Mouse (Mus musculus): ENCODE results near the gene Ppm1g.

Gene Ppm1g

DNA sequence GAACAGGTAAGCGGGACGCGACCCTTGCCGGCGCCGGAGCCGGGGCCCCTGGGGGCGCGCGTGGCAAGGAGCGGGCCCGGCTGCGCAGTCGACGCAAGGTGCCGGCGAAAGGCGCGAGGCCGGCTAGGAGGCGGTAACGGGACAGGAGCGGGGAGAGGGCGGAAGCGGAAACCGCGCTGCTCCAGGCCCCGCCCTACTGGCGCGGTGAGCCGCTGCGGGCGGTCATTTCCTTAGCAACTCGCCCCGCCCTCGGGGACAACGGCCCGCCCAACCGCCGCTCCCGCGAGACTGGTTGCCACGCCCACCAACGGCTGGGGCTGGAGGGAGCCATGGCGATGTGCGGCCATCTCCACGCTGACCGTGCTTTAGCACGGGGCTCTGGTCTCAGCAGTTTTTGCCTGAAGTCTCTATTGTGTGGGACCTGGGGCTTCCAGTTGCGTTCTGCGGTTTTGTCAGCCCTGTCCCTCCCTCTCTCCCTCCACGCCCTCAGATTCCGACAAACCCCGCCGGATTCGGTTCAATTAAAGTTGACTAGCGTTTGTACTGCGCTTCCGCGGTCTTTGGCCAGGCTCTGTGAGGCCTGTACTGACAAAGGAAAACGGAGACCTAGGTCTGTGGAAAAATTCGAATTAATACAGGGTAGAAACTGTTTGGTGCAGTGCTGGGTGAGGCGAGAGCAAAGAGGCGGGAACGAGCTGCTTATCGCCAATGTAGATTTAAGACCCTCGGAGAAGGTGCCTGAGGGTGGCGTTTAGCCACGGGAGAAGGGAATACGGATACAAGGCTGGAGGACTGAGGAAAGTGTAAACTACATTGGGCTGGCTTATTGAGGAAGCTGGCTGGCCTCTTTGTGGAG, at the start of gene Ppm1g:
Ppm1g (minus strand) TSS at position 240 of the 856 bp plus-strand sequence.
- DNase-seq, result peak; percentile 95

DNA sequence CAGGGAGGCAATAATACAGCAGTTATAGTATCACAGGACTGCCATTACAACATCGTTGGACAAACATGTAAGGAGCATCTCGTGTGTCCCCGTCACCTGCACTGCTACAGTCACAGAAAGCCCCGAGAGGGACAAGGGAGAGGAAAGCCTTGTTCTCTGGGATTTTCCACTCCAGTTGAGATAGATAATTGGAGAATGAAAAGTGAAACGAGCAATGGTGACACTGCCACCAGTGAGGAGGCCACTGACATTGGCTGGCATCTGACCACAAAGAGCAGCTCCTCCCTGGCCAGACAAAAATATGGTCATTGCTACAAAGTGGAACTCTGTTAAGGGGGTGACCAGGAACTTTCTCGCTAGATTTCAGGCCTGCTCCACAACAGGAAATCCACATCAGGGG, 47.2 kb upstream of the Ppm1g start:
- no peak for DNase-seq

DNA sequence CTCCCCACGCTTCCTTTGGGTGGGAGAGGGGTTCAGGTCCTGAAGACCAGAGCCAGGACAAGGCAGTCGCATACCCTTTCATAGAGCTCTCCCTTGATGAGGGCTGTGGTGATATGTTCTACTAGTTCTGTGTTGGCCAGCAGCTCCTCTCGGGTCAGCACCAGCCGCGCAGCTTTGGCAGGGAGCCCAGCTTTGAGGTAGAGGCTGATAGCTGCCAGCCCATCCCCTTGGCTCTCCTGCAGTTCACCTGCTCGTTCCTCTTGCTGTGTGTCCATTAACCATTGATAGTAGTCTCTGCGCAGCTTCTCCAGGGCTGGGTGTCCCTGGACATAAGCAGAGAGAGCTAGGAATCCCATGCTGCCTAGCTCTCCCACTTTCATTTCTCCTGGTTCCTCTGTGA, 45.6 kb upstream of the Ppm1g start:
- DNase-seq, result no peak

DNA sequence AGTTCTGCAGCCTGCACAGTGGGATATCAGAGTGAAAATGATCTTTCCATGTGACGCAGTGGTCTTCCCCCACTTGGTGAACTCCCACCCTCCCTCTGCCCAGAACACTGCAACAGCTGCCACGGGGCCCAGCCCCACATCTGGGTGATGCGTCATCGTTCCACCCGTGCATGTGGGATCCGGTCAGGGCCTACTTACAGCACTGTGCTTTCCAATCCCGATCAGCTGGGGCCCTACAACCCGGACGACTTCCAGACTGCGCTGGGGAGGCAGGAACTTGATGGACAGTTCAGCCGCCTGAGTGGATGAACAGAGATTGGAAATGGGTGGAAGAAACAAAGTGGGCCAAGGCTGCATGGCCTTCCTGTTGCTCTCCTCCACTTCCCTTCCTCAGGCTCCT, 37.1 kb upstream of the Ppm1g start:
- DNase-seq, result no peak

DNA sequence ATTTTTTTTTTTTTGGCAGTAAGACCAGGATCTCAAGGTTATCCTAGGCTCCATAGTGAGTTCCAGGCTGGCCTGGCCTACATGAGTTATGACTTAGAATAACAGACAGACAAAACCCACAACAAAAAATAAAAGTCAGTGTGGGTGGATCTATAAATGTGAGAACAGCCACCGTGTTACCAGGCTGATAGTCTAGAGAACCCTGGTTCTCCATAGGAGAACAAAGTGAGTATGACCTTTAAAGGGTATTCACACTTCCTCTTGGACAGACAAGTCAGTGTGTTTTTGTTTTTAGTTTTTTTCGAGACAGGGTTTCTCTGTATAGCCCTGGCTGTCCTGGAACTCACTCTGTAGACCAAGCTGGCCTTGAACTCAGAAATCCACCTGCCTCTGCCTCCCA, 35.5 kb upstream of the Ppm1g start:
- DNase-seq, result no peak

DNA sequence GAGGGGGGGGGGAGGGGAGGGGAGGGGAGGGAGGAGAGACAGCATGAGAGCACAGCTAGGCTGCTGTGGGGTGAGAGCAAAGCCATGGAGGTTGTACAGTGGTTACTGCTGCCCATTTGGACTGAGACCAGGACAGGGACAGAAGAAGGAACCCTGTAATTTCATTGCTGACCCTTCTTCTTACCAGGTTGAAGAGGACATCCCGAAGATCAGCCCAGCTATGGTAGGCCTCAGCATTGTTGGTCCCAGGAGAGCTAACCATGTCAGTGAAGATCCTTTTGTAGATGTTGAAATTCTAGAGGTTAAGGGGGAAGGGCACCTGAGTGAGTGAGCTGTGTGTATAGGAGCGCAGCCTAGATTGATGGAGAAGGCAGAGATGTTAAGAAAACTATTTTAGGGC, 34.9 kb upstream of the Ppm1g start:
- DNase-seq, result no peak

DNA sequence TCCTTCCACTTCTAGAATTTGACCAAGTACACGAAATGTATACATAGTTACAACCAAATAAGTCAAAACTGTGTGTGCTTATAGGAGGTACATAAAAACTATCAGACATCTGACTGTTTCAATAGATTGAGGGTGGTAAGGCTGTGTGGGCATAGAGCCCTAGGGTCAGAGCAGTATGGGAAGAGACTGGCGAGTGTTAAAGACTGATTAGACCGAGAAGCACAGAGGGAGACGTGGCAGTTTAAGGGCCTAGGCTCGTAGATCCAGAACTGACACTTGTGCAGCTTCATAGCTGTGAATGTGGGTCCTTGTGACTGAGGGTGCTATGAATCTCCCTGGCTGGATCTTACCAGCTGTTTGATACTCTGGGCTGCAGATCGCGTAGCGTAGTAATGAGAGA, 34.4 kb upstream of the Ppm1g start:
- no peak for DNase-seq

DNA sequence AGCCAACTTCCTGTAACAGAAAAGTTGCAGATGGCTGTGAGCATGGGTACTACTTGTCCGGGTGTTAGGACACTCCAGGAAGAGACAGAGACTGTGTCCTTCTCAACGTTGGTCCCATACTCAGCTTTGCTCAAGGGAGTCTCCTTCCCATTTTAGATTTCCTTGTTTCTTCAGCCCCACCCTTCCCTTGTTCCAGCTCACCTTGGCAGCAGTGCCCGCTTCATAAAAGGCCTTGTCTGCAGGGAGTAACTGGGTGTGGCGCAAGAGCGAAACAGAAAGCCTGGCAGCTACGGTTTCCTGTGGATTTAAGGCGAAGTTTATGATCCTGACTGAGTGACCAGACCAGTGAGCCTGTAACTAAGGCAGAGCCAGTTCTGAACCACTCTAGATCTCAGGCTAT, 34.0 kb upstream of the Ppm1g start:
- peak; percentile 43 for DNase-seq

DNA sequence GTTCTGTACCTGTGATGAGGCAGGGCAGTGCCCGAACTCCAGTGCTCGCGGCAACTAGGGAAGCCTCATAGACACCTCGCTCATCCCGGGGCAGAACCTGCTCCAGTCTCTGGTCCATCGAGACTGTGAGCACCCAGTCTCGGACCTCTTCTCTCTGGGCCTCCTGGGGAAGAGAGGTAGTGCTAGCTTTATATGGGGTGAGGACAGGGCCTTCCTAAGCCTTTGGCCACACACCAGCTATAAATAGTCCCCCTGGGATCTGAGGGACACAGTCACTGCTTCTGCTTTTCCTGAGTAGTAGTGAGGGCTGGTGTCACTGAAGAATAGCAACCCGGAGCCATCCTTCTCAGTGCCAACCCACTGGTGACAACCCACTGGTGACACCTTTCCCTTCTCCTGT, 33.3 kb upstream of the Ppm1g start:
- no peak for DNase-seq

DNA sequence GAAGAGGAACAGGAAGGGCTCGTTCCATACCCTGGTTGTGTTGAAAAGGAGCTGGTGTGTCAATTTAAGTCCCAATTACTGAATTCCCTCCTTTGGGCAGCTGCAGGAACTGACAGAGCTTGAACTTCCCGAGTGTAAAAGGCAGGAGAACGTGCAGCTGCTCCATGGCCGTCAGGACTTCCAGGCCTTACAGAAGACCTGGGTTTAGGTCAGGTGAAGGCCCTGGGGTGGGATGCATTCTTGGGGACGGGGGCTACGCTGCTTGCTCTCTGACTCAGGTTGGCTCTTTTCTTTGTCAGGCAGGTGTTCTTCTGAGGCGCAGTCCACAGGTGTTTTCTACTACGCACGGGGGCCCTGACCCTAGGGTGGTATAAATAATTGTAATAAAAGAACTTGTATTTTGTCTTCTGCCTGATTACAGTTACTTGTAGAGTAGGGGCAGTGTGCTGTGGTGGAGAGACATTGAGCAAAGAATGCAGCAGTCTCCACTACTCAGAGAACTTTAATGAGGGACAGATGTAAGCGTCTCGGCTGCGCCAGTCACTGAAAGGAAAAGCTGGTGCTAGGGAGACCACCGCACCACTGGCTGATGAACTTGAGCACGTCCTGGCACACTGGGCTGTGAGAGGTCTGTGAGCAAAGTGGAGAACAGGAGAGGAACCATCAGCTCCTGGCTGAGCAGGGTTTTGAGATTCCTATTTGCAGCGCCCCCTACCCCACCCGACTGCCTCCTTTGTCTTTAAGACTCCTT, 32.5 kb upstream of the Ppm1g start:
- no peak for DNase-seq

DNA sequence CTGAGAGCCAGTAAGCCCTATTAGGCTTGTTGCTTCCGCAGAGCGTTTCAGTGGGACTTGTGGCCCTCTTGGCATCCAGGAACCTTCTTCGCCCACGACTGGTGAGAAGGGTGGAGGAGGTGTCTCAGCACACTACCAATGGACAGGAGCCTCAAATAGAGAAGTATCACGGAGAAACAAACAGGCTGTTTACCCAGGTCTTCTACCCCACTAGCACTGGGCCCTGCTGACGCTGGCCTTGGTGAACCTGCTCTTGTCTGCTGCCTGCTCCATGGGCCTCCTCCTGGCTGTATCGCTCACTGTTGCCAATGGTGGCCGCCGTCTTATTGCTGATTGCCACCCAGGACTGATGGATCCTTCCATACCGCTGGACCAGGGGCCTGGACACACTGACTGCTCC, 31.7 kb upstream of the Ppm1g start:
- no peak for DNase-seq

DNA sequence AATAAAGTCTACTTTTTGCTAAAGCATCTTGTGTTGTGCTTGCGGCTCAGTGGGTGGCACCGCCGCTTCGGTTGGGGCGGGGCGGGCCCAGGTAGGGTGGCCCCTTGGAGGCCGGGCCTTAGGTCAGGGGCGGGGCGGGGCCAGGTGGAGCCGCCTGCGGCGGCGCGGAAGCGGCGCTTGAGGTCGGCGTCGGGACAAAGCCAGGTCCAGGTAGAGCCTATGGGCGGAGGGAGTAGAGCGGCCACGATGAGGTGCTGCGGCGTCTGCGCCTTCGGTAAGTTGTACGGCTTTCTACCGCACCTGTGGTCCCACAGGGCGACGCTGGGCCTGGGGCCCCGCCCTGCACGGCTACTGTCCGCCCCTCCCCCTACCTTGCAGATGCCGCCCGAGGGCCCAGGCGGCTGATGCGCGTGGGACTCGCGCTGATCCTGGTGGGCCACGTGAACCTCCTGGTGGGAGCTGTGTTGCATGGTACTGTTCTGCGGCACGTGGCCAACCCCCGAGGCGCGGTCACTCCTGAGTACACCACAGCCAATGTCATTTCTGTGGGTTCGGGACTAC, 31.1 kb upstream of the Ppm1g start, which contains the start of gene Krtcap3:
Krtcap3 (plus strand) TSS at position 151 of the 561 bp plus-strand sequence.
- peak; percentile 76 for DNase-seq

DNA sequence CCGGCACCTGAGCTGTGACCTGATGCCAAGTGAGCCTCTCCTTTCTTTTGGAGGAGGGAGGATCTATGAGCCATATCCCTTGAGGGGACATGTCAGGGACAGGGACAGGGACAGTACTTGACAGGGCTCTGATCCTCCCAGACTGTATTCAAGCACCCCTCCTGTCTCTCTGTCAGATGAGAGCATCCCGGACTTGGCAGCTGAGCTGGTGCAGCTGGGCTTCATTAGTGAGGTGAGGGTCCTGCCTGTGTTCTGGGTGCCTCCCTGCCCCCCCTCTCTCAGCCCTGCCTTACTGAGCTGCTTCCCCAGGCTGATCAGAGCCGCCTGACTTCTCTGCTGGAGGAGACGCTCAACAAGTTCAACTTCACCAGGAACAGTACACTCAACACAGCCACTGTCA, 30.2 kb upstream of the Ppm1g start:
- DNase-seq, result no peak

DNA sequence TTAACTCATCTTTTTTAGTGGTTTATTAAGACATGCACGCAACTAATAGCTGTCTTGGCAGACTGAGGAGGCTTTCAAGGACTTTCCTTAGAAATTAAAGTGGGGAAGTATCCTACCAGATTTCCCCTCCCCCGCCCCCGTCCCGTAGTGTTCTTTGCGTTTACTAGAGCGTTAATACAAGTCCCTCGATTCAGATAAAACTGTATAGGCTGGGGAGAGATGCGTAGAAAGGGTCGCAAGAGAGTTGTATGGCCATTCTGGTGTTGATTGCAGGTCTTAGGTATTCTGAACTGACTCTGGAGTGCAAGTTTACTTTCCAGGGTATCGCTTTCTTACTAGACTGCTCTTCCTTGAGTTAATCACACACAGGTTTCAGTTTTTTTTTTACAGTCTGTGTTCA, 21.7 kb upstream of the Ppm1g start:
- no peak for DNase-seq

DNA sequence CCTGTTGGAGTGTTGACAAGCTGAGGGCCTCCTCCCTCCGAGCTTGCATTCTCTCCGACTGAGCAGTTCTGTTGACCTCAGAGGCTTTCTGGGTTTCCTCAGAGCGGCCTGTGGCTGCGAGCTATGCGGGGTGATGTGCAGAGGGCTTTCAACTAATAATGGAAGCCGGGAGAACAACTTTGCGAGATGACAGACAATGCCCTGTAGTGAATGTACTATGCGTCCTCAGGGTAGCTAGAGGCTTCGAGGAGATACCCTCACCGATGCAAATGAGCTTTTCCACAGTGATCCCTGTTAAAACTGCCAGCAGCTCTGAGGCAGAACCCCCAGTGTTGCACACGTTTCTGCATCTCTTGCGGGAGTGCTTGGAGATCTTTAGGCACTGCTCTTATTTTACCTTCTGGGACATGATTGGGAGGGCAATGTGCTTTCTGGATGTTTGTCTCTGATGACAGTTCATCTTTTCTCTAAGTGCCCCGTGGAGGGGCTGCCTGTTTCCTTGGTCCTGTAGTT, 21.1 kb upstream of the Ppm1g start:
- no peak for DNase-seq

DNA sequence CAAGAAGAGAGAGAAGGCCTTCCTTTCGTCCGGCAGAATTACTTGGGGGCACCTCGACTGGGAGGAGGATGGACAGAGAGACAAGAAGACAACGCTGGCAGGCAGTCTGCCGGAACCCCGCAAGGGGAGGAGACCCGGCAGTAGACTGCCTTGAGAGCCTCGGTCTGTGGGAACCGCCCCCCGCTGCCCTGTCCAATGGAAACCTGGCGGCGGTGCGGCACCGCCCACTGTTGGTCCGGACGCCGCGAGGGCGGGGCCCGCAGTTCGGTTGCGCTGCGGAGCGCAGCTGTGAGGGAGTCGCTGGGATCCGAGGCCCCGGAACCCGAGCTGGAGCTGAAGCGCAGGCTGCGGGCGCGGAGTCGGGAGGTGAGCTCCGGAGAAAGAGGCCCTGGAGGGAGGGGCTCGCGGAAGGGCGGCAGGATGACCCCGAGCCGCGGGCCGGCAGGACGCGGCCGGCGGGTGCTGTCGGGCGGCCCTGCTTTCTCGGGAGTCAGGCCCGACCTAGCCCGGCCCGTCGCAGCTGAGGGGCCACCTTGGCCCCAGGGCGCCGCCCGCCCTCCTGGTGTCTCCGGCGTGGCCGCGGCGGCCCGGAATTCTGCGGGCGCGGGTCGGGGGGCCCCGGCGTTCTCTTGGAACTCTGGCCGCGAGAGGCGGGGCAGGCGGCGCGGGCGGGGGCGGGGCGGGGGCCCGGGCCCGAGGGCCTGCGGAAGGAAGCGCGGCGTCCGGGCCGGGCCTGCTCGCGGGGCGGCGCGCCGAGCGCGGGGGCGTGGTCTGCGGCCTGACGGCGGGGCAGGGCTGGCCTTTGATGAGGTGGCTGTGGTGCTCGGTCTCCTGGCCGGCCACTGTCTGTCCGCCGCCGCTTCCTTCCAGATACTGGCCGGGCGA, 20.4 kb upstream of the Ppm1g start, which contains the start of the genes Nrbp1 and Gm9970:
Nrbp1 (plus strand) TSS at position 228 of the 885 bp plus-strand sequence.
Gm9970 (minus strand) TSS at position 596 of the 885 bp plus-strand sequence.
- DNase-seq, result peak; percentile 96

DNA sequence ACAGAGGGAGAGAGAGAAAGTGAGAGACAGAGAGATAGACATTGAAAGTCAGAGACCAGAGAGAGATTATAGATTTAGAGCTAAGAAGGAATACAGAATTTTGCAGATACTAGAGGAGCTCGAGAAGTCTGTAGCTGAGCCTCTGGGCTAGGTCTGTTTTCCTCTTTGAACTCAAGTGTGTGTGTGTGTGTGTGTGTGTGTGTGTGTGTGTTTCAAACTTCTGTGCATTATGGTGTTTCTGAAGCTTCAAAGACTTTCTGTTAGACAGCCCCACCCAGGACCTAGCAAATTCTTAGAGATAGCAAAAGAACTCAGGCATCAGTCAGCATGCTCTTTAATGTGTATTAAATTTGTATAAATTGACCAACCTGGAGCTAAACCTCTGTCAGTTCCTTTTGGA, 6.2 kb upstream of the Ppm1g start:
- DNase-seq, result no peak

DNA sequence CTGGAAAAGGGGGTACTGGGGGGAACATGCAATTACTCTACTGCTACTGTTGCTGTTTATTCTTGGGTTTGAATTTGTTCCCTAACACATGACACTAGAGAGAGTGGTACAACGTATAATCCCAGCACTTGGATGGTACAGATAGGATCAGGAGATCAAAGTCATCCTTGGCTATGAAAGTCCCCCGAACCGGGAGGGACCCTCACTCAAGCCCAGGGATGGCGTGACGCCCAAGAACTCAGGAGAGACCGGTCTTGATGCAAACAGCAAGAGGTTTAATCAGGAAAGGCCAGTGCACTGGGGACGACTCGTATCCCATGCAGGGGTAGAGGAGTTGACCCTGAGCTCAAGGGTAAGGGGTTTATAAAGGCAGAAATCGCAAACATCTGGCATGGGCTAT, 2.2 kb upstream of the Ppm1g start:
- DNase-seq, result peak; percentile 9

DNA sequence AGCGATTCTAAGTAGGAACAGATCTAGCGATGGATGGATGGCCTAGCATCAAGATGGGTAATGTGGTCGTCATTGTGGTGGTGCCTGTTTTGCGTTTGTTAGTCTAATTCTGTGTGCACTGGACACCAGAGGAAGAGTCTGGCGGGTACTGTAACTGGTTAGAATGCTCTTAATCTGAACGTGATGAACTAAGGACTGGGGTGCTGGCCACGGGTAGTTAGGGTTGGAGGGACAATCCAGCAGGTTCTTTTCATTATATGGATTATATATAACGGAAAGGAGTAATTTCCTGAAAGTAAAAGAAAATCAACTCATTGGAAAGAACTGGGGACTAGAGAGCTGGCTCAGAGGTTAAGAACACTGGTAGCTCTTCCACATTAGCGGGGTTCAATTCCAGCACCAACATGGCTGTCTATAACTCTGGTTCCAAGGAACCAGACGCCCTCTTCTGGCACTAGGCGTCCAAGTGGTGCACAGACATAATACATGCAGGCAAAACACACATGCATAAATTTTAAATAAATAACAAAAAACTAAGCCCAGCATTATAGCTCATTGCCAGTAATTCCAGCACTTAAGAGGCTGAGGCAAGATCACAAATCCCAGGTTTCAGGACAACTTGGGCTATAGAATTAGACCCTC, 938 bp upstream of the Ppm1g start:
- peak; percentile 42 for DNase-seq

DNA sequence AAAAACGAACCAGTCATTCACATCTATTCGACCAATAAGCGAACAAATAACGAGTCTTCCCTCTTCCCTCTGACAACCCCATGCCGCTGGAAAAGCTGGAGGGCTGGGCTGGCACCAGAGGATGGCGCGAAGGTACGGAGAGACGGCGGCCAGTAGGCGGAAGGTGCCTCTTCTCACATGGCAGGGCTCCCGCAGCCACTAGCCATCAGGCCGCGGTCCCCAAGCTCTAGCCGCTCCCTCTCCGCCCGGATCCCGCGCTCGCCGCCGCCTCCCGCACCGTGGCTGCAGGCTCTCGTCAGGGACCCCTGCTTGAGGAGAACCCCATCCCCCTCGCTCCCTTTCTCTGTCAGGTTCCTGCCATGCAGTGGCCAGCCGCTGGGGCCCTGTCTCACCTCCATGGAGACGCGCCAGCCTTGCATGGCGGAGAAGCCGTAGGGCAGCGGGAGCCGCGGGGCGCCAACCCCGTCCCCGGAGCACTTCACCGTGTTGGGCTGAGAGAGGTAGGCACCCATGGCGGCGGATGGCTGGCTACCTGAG, 508 bp downstream of the Ppm1g start:
- DNase-seq, result no peak

DNA sequence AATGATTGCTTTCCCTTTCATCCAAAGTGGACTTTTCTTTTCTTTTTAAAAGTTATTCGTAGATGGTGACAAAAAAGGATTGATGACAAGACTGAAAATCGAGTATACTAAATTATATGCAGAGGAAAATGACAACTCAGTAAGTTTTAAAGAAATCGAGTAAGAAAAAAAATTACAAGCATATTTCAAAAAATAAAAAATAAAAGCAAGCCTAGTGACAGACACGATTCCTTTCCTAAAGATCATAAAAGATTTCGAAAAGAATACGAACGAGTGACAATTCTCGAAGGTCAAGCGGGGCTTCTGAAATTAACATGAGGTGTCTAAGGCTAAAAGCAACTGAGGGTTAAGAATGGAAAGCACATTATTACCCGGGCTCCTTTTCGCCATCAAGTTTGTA, 1.0 kb downstream of the Ppm1g start:
- DNase-seq, result no peak

DNA sequence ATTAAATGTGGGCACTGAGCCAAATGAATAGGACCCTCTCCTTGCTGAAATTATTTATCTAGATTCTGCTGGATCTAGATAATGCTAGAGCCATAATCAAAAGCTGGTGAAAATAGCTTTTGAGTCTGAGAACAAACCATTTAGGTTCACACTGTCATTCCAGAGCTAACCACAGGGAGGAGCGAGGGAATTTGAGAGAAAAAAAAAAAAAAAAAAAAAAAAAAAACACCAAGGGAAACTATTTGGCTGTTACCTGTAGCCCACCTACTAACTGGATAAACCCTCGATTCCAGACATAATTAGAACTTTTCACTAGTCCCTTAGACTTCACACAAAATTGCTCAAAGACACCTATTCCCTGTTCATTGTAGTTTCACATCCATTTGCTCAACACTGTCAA, 1.4 kb downstream of the Ppm1g start:
- no peak for DNase-seq

All from kidney, adult 11 months (tissue).